Mouse (Mus musculus) cerebral cortex, adult 2 months (tissue): ENCODE measurements around the gene Atp9a.

Experiments used
- WGBS: fragments of 180-500 bp; shearing (Covaris S2); methylation state at CpG from one replicate; pipeline ENCODE4 v1.1.7; 2018; 5-methylcytosine and 5-hydroxymethylcytosine counted together

Atp9a gene

DNA sequence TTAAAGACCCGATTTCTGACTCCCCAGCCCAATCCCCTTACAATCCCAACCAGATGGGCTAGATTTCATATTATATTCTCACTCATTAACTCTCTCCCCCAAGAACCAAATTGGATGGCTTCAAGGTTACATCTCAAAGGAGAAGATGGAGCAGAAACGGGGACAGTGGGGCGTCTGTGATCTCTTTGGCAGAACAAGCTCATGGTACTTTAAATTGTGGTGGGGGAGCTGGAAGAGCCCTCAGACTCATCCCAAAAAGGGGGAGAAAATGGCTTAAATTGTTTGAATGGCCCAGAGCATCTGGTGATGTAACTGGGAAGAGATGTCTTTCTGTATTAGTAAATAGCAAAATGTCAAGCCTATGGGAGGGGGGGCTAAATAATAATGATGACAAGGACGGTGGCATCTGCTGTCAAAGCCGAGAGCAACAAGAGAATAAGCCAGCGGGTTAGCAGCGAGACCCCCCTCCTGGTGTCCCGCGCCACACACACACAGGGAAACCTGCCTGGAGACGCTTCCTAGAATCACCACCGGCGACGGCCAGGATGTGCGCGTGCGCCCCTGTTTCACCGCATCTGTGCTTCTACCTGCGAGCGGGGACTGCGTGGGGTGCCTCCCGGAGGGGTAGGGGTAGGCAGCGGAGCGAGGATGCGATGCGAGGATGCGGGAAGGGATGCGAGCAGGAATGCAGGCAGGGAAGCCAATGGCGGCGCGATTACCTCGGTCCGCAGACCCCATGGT lies 141.3 kb downstream of the Atp9a start:
- 3% methylated on average over 32 of the region's 32 CpGs for WGBS

DNA sequence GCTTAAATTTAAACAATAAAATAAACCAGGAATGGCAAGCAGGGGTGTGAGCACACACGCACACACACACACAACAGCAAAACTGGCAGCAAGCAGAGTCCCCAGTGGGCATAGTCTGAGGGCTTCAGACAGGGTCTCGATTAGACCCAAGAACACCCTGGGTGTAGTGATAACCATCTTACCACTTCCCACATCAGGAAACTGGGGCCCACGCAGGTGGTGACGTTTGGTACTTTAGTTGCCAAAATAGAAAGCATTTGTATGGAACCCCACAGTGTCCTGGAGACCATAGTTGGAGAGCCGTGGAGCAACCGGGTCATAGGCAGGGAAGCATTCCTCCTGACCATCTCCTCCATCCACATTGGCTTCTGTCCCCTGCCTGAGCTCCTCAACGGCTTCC lies 146.5 kb downstream of the Atp9a start:
- 87% methylated on average over 7 of the region's 7 CpGs for WGBS

DNA sequence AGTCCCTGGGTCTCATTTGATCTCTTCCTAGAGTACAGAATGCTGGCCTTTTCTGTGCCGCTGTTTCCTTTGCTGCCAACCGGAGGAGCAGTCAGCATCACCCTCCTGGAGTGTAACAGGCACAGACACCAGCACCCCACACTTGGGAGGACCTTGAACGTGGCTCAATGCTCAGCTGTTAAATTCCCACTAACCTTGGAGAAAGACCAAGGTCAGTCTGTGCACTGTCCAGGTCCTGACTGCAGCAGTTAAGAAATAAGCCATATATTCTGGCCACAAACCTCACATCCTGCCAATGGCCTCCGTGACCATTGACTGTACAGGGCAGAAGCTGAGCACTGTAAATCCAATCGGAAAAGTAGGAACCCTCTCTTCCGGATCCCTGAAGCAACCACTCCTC lies 148.5 kb downstream of the Atp9a start:
- WGBS, result 94% methylated on average over 6 of the region's 6 CpGs

DNA sequence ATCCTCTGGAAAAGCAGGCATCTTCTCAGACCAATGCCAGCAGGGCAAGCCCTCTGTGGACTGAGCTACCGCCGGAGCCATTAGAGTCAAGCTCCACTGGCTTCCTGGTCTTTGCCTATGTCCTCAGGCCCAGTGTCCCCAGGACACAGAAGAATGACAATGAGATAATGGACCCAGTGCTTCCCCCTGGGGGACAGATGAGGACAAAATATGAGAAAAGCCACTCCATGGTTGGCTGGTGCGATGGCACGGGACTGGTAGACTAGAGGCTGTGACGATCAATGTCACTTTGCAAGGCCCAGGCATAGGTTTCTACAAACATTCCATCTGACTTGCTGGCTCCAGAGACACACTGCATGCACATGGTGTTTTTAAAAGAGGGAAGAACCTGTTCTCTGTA lies 149.2 kb downstream of the Atp9a start:
- WGBS, result 88% methylated on average over 5 of the region's 5 CpGs

DNA sequence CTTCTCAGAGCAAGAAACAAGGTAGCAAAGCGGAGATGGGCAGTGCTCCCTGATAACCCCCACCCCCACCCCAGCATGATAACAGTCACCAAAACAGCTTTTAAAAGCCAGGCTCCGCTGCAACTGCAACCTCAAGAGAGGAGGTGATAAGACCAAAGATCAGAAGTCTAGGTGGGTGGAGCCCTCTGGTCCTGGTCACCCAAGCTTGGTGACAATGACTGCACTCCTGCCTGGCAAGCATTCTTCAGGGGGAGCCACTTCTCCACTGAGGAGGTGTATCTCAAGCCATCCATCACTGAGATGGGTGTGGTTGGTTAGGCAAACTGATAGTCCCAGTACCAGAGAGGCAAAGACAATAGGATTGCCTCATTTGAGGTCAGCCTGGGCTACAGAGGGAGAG lies 151.1 kb downstream of the Atp9a start:
- WGBS, result 96% methylated on average over 2 of the region's 2 CpGs

DNA sequence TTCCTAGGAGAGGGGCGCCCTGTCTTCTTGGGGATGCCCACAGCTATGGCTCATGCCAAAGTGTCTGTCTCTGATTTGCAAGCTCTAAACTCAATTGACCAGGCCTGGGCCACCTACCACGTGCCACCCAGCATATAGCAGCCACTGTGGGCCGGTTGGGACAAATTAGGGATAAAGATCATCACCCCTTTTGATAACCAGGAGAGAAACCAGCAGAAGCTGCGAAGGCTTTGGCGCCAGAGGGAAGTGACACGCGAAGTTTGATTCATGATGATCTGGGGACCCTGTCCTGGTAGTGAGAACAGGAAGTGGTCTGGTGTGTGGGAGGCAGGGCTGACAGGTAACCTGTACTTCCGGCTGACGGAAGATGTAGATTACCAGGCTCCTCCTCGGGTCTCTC lies 151.7 kb downstream of the Atp9a start:
- WGBS, result 73% methylated on average over 10 of the region's 10 CpGs

DNA sequence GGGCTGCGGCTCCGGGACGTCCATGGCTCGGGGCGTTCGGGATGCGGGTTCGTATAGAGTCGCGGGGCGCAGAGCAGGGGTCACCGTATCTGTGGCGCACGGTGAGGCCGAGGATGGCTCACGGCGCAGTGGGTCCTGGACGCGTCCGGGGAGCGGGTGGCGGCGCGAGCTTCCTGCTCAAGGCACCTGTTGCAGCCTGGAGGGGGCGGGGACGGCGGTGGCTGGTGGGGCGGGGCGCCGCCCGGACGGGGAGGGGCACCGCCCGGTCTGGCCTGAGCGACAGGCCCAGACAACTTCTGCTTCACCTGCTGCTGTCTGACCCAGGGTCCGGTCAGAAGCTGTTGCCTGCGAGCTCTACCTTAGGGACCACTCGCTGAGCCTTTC lies 152.0 kb downstream of the Atp9a start:
- 18% methylated on average over 35 of the region's 38 CpGs for WGBS

DNA sequence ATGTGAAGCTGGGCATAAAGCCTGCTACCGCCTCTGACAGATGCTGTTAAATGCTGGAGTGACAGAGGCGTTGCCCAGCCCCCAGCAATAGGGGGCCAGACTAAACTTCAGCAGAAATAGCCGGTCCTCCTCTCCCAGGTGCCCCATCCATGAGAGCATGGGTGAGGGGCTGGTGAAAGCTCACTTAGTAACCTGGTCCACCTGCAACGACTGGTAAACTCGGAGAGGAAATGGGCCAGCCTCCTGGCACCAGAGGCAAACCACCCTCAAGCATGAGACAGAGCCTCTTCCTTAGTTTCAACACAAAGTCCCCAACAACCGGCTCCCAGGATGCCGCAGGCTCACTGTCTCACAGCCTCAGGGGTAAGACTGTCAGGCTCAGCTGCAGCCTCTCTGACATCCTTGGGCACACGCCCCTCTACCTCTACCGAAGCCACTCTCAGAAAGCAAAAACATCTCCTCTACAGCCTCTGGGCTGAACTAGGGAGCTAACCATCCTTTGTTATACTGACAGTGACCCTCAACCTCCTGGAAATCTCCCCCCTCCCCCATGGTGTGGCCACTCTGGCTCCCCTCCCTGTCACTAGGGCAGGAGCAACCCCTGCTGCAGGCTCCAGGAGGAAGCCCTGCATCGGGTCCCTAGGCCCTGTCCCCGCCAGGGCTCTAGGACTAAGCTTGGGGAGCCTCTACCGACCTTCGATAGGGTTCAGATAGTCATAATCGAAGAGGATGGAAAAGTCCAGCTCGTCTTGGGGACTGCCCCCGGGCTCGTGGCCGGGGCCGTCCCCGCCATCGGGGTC lies 152.6 kb downstream of the Atp9a start:
- WGBS, result 18% methylated on average over 21 of the region's 21 CpGs

DNA sequence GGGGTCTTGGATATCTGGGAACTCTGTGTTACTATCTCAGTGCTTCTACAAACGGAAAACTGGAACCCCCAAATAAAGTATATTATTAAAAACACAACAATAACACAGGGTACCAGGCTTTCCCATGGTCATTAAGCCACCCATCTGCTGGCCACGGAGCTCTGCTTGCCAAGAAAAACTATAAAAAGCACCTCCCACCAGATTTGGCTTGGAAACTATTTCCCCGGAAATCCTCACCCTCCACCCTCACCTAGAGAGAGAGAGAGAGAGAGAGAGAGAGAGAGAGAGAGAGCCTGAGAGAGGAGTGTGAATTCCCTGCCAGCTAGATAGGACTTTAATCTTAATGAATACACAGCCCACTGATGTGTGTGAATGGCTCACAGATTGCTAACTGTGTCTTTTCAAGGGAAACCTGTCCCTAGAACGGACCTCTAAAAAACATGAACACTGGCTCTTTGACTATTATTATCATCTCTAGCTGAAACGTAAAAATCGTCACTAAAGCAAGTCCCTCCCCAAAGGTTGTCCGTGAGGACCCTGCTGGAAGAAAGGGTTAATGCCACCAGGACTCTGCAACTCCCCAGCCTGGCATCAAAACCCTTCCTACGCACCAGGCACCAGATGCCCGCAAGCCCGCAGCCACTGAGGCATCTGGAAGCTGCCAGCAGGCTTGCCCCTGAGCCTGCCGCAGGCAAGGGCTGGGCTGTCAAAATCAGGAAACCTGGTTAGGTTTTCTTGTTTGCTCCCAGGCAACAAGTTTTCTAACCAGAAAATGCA lies 153.4 kb downstream of the Atp9a start:
- 24% methylated on average over 11 of the region's 11 CpGs for WGBS

DNA sequence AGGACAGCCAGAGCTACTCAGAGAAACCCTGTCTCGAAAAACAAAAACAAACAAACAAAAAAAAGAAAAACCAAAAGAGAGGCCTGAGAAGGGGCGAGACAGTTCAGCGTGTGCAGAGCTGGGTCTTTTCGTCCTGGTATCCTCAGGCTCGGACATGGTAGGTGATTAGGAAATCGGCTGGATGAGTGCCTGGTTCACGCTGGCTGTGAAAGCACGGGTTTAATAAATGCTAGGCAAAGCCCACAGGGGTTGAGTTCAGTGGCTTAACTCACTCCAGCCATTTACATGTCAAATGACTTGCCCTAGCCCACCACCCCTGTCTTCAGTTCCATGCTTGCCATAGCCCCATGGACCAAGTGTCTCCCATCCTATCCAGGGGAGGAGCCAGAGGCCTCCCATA lies 155.1 kb downstream of the Atp9a start:
- 85% methylated on average over 8 of the region's 8 CpGs for WGBS

DNA sequence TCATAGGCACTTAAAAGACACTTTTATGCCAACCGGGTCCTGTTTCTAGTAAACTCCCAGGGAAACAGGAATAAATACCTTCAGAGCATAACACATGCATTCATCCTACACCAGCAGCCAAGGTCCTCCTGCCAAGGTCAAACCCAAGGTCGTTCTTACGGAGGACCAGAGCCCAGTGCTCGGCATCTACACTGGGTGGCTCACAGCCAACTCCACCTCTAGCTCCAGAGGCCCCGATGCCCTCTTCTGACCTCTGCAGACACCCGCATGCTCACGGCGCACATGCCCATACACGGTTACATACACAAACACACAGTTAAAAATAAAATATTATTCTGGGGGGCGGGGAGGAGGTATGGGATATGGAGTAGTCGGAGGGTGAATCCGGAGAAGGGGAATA lies 155.7 kb downstream of the Atp9a start:
- WGBS, result 81% methylated on average over 12 of the region's 12 CpGs

DNA sequence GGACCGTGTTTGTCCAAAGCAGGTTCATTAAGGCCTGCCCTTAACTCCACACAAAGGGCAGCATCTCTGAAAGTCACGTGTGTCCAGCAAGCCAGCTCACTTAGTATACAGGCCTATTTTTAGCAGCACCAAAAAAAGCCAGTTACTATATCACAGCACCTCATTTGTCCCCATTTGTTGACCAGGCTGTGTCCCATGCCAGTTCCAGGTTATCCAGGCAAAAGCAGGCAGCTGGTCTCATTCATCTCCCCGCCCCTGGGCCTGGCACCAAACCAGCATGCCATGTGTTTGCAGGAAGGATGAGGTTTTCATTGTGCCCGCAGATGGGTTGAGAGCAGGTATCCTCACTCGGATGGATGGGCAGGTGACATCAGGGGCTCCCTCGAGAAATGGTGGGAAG lies 157.4 kb downstream of the Atp9a start:
- 68% methylated on average over 6 of the region's 6 CpGs for WGBS
